Mouse (Mus musculus) left cerebral cortex, adult 2 months (tissue): ENCODE measurements at regions not wholly inside any gene's neighbourhood (a gene's known extent, or its start where the extent isn't known, plus 50 kb on each side); places are given as distances from the start of the nearest gene placed in this dataset.
A peak's percentile ranks its signal among the peaks of the same experiment; 100 is the strongest.

Experiments
- DNase-seq, 2 experiments: peaks; one replicate each; pipeline ENCODE4 v3.0.0; 2021 to 2022; ENCODE audit warnings: low spot score in 2 of 2, mixed read lengths in 1 of 2; ENCODE audit errors: extremely low spot score in 1 of 2
- H3K27ac ChIP-seq: fragments of 200-600 bp; 2 replicates; pipeline ENCODE4 v1.8.1; 2022
- H3K4me3 ChIP-seq: fragments of 200-600 bp; 2 replicates; pipeline ENCODE4 v1.8.1; 2022
- CTCF ChIP-seq: fragments of 200-600 bp; IDR thresholded peaks from 2 replicates; pipeline ENCODE4 v1.8.1; 2022; ENCODE audit warnings: antibody characterized with exemption, mild to moderate bottlenecking, moderate library complexity
- intact Hi-C: fragments of 180-260 bp; cut with DNase I; formaldehyde crosslinking; loops from one replicate; pipeline ENCODE4 v1.15.1; 2025

DNA sequence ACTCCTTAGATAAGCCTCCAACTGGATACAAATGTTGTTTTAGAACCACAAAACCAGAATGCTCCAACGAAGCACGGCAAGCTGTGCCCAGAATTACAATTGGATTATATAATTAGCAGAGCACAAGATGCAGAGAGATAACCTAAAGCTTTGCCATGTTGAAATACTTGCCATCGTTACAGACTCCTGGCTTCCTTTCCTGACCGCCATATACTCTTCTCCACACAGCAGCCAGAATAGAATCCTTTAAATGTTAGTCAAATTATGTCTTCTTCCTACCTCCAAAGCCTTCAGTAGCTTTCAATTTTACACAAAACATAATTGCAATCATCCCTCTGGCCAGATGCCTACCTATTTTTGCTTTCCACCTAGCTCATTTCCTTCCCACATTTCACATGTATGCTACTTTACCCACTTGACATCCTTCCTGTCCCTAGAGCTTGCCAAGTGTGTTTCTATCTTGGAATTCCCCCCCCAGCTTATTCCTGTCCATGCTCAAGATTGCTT is 52.8 kb upstream of the G2e3 start:
- Histone ChIP-seq H3K4me3 (no peak overlapping the region), H3K27ac (peak overlapping the region; percentile 73)
- no peak for TF ChIP-seq CTCF
- intact Hi-C loops: no loop called here
- no peak for DNase-seq

GRCm38 (mm10) chr12:51278358-51278757 is 69.5 kb upstream of the G2e3 start:
- no peak overlapping the region for H3K27ac ChIP-seq
- no peak for DNase-seq
- intact Hi-C loops: loop anchor here (5.0 to 10.0 kb wide), 7 partner anchors 36 to 1906 kb away; no protein-coding TSS in a partner anchor
- TF ChIP-seq CTCF: no peak
- no peak overlapping the region for H3K4me3 ChIP-seq

DNA sequence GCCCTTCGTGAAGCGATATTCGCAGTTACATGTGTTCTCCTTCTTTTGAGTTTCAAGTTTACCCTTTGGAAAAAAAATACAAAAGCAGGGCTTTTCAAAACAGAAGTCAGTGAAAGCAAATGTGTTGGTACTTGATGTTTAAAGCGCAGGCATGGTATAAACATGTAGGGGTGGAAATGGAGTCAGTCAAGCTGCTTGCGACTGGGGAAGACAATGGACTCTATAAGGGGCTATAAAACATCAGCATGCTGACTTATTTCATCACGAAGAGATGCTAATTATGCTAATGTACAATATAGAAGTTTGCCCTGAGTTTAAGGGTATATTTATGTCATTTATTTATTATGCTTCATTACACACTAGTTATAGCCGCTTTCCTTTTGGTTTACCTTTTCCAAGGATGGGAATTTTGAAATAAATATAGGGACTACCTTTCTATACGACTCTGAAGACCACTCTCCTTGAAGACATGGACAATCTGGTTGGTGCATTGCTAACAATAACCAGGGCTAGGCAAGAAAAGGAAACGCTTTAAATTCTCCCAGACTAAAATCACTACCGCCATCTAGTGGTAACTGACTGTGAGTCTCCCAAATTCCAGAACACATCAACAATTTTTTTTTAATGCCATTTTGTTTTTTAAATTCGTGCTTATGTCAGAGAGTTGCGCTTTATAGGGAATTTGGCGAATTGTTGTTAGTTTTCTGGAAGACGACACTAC is 71.9 kb upstream of the G2e3 start:
- intact Hi-C loops: loop anchor here (2.0 to 10.0 kb wide), 8 partner anchors 34 to 1904 kb away; no protein-coding TSS in a partner anchor
- no peak for DNase-seq
- peak overlapping the region; percentile 63 for H3K27ac ChIP-seq
- peak overlapping the region; percentile 35 for H3K4me3 ChIP-seq
- peak; percentile 84 for TF ChIP-seq CTCF

- Histone ChIP-seq H3K27ac (no peak overlapping the region), H3K4me3 (no peak overlapping the region)
- intact Hi-C loops: loop anchor here (10.0 kb wide), 5 partner anchors 159 to 959 kb away; no protein-coding TSS in a partner anchor
- no peak for DNase-seq
- TF ChIP-seq CTCF: no peak
These were observed 74.4 kb upstream of the G2e3 start for GRCm38 (mm10) chr12:51273486-51273885.

- intact Hi-C loops: loop anchor here (5.0 kb wide), 1 partner anchor 34 kb away; no protein-coding TSS in a partner anchor
- peak overlapping the region; percentile 61; the same call in 1 of the 2 replicates for H3K27ac ChIP-seq
- no peak for TF ChIP-seq CTCF
- no peak for DNase-seq
- H3K4me3 ChIP-seq: no peak overlapping the region
These were observed 105.0 kb upstream of the G2e3 start for GRCm38 (mm10) chr12:51242839-51243238.

DNA sequence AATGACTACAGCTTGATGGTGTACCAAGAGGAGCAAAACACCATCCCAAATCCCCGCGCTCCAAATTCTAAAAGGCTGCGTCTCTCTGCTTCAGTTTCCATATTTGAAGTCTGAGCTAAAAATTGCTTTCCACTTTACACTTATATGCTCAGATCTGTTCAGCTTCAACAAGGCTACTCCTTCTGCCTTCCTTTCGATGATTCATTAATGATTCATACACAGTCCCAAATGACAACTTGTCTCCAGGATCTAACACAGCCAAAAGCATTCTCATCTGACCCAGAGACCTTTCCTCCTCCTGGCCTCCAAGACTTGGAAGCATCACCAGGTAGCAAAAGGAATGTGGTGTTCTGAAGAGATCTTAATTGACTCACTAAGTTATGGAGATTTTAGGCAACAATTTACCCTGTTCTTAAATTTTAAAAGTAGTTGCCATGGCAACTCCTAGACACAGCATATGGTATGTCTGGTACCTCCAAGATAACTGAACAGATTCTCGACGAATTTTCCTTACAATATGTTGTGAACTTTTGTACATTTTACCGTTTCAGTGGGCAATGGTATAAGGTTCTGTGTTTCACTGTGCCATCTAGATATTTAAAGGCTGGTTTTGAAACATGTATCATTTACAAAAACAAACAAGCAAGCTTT is 106.6 kb upstream of the G2e3 start:
- intact Hi-C loops: loop anchor here (5.0 kb wide), 1 partner anchor 36 kb away; no protein-coding TSS in a partner anchor
- TF ChIP-seq CTCF: no peak
- Histone ChIP-seq H3K27ac (peak overlapping the region; percentile 73), H3K4me3 (no peak overlapping the region)
- DNase-seq: peak; percentile 23 to 29

DNA sequence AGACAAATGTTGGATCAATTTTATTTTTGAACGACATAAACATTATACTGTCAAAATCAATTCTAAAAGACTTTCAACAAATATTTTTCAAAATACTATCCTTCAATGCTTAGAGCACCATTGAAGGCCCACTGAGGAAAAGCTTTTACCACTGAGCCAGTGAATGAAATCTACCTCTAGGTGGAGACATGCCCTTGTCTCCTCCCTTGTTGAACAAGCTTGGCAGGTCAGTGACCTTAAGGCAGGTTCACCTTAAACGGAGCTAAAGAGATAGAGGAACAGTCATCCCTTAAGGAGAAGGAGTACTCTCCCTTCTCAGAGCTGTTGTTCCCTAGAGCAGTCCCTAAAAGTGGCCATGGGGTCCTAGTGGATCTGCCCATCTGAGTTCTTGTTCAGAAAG is 136.2 kb upstream of the G2e3 start:
- TF ChIP-seq CTCF: no peak; the same call in 1 of the 2 replicates
- intact Hi-C loops: no loop called here
- H3K4me3 ChIP-seq: no peak overlapping the region
- no peak for DNase-seq
- no peak overlapping the region for H3K27ac ChIP-seq

DNA sequence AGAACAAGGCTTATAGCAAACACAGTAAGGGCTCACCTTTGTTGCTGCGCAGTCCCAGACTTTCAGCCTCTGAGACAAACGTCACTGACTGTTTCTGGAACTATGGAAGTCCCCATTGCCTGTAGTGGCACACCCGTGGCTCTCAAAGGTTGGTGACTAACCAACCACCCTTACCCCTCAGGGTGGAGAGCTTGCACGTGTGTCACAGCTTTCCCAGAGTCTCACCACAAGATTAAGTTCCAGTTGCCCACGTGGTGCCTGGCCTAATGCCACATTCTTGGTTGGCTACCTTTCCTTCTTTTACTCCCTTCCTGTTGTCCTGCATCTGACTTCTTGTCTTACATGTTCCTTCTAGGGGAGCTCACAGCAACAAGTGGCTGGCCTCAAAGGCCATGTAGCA is 151.6 kb upstream of the G2e3 start:
- no peak for DNase-seq
- intact Hi-C loops: no loop called here
- no peak overlapping the region for H3K27ac ChIP-seq
- TF ChIP-seq CTCF: no peak
- H3K4me3 ChIP-seq: no peak overlapping the region

DNA sequence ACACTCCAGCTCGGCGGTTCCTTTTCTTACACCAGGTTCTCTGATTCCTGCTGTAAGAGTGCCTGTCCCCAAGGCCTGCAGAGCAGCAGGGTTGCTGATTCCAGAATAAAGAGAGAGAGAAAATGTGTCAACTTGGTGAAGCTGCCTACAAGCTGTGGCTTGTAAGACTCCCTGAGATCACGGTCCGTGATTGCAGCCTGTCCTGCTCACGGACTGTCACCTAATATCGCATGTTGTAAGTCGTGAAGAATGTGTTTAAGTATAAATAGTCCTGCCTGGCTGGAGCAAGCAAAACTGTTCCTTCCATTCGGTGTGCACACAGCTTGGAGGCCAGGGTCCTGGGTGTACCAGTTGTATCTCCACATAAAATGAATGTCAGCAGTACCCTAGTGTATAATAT is 152.7 kb upstream of the G2e3 start:
- Histone ChIP-seq H3K27ac (no peak overlapping the region), H3K4me3 (no peak overlapping the region)
- no peak for TF ChIP-seq CTCF
- intact Hi-C loops: no loop called here
- no peak for DNase-seq

- no peak overlapping the region for H3K4me3 ChIP-seq
- no peak for DNase-seq
- peak overlapping the region; percentile 42; the same call in 1 of the 2 replicates for H3K27ac ChIP-seq
- intact Hi-C loops: no loop called here
- TF ChIP-seq CTCF: no peak
These were observed 157.1 kb upstream of the G2e3 start for GRCm38 (mm10) chr12:51190754-51191153.

- no peak for DNase-seq
- intact Hi-C loops: no loop called here
- H3K4me3 ChIP-seq: no peak overlapping the region
- peak overlapping the region; percentile 42; the same call in 1 of the 2 replicates for H3K27ac ChIP-seq
- no peak for TF ChIP-seq CTCF
These were observed 157.7 kb upstream of the G2e3 start for GRCm38 (mm10) chr12:51190186-51190585.

DNA sequence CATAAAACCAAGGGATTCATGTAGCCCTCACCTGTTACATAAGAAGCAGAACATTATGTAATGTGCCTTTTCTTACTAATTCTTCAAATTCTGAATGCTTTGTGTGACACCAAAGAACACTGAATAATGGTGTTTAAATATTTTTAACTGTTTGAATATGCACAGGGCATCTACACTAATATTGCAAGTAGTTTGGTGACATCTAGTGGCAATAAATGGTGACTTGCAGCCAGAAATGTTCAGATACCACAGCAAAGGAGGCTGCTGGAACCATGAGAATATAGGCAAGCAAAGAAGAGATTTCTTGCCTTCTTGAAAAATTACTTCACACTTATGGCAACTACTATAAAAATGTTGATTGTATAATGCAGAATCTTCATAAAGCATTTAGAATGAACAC is 159.6 kb upstream of the G2e3 start:
- intact Hi-C loops: loop anchor here (2.0 to 10.0 kb wide), 6 partner anchors 45 to 1813 kb away; no protein-coding TSS in a partner anchor
- Histone ChIP-seq H3K4me3 (no peak overlapping the region), H3K27ac (peak overlapping the region; percentile 86)
- TF ChIP-seq CTCF: peak; percentile 78
- DNase-seq: peak in 1 of 2 experiments; percentile 55
